9 mouse cellular contexts compared by ENCODE assay signal in the genomic region with DNA sequence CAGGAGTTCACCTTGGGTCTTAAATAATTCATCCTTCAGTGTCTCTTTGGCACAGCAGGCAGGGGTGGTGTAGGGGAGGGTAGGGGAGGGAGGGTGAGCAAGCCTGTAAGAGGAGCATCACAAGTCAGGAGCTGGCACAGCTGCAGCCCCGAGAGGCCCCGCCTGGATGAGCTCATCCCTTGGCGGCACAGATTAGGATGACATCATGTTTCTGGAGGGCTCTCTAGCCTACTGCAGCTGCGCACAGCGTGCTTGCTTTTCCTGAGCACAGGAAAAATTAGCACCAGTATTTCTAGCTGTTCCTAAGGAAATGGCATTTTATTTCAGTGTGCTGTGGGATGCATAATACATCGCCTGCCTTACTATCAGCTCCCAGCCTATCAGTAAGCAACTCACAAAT.
DNase-seq lines count a peak whose midpoint lies in the region; ATAC-seq lines count a peak whose summit lies in the region.
"Had no signal": no experiment of that assay in that cellular context is flagged by ENCODE, and none has a peak within 500 bp of the region (broad histone marks: within the 10 kb centered on the region; RNA-seq: fewer than 3 reads in every experiment).

No protein-coding gene starts in this region.

- H3K4me2 ChIP-seq in heart, embryonic 12.5 days, result no peak overlapping the region; the same call in 1 of the 2 replicates
- peak overlapping the region; percentile 27; the same call in 1 of the 2 replicates for H3K4me2 ChIP-seq in kidney, embryonic 15.5 days
- no peak overlapping the region for H3K4me2 ChIP-seq in limb, embryonic 15.5 days
- peak overlapping the region; percentile 29 for H3K4me2 ChIP-seq in midbrain, embryonic 16.5 days (ENCODE audit: low read length)

- WGBS in forebrain, embryonic 10.5 days, result 19% methylated on average over 6 of the region's 6 CpGs
- WGBS in heart, embryonic 12.5 days, result 7% methylated on average over 6 of the region's 6 CpGs
- WGBS in kidney, embryonic 15.5 days, result 12% methylated on average over 6 of the region's 6 CpGs
- whole genome bisulfite sequencing in limb, embryonic 15.5 days, result 13% methylated on average over 6 of the region's 6 CpGs
- WGBS in midbrain, embryonic 16.5 days, result 5% methylated on average over 6 of the region's 6 CpGs

- no peaks in the 10 kb centered on the region for H3K36me3 ChIP-seq in forebrain, embryonic 10.5 days (replicated peaks)
- H3K36me3 ChIP-seq in heart, embryonic 12.5 days, result no peaks in the 10 kb centered on the region
- no peaks in the 10 kb centered on the region for H3K36me3 ChIP-seq in kidney, embryonic 15.5 days
- H3K36me3 ChIP-seq in limb, embryonic 15.5 days, result no peaks in the 10 kb centered on the region
- H3K36me3 ChIP-seq in midbrain, embryonic 16.5 days (ENCODE audit: control insufficient read depth, insufficient read depth, low read length), result no peaks in the 10 kb centered on the region
- H3K36me3 ChIP-seq: G1E had no signal

- H3K27ac ChIP-seq in forebrain, embryonic 10.5 days, result peak overlapping the region; percentile 65
- peak overlapping the region; percentile 94 for H3K27ac ChIP-seq in heart, embryonic 12.5 days (ENCODE audit: poor library complexity, severe bottlenecking)
- H3K27ac ChIP-seq in kidney, embryonic 15.5 days, result peak overlapping the region; percentile 0; the same call in 1 of the 2 replicates
- peak overlapping the region; percentile 75 for H3K27ac ChIP-seq in limb, embryonic 15.5 days
- peak overlapping the region; percentile 79 for H3K27ac ChIP-seq in midbrain, embryonic 16.5 days (ENCODE audit: low read length)

- no peak overlapping the region for H3K4me3 ChIP-seq in forebrain, embryonic 10.5 days
- no peak overlapping the region for H3K4me3 ChIP-seq in heart, embryonic 12.5 days
- no peak overlapping the region for H3K4me3 ChIP-seq in kidney, embryonic 15.5 days (replicated peaks)
- H3K4me3 ChIP-seq in limb, embryonic 15.5 days, result no peak overlapping the region
- H3K4me3 ChIP-seq in midbrain, embryonic 16.5 days (ENCODE audit: low read depth, low read length), result no peak overlapping the region

- peaks cover 34% of the 10 kb centered on the region for H3K4me1 ChIP-seq in forebrain, embryonic 10.5 days
- peaks cover 74% of the 10 kb centered on the region for H3K4me1 ChIP-seq in heart, embryonic 12.5 days (replicated peaks)
- H3K4me1 ChIP-seq in kidney, embryonic 15.5 days, result peaks cover 35% of the 10 kb centered on the region
- peaks cover 35% of the 10 kb centered on the region for H3K4me1 ChIP-seq in limb, embryonic 15.5 days
- peaks cover 21% of the 10 kb centered on the region for H3K4me1 ChIP-seq in midbrain, embryonic 16.5 days (ENCODE audit: control insufficient read depth, insufficient read depth, low read length)

- H3K9ac ChIP-seq in heart, embryonic 12.5 days, result 0 out of 2 replicates have a peak overlapping the region, but pooled peaks have one; percentile 30
- H3K9ac ChIP-seq in kidney, embryonic 15.5 days, result no peak overlapping the region
- H3K9ac ChIP-seq in limb, embryonic 15.5 days, result no peak overlapping the region
- H3K9ac ChIP-seq in midbrain, embryonic 16.5 days (ENCODE audit: low read depth, low read length), result no peak overlapping the region

- DNase-seq in 3T3-L1 (ENCODE audit: low read depth, low spot score), result peak; percentile 78
- peak; percentile 89 for DNase-seq in brain, embryonic 18.5 days (ENCODE audit: low read depth, low spot score)
- peak; percentile 66 for DNase-seq in forebrain, embryonic 10.5 days (ENCODE audit: extremely low spot score, low spot score)
- DNase-seq in testis, postnatal 14 days (ENCODE audit: low spot score), result peak; percentile 77

- ATAC-seq in heart, embryonic 12.5 days (ENCODE audit: insufficient number of reproducible peaks, low FRiP score), result peak; percentile 93
- ATAC-seq in kidney, embryonic 15.5 days (replicated peaks; ENCODE audit: low FRiP score), result peak; percentile 91
- ATAC-seq in limb, embryonic 15.5 days (ENCODE audit: insufficient number of reproducible peaks, low FRiP score, low TSS enrichment, low read depth), result peak; percentile 96
- ATAC-seq in midbrain, embryonic 16.5 days, result peak; percentile 98

- H3K27me3 ChIP-seq in forebrain, embryonic 10.5 days (ENCODE audit: poor library complexity, severe bottlenecking), result no peaks in the 10 kb centered on the region
- no peaks in the 10 kb centered on the region for H3K27me3 ChIP-seq in heart, embryonic 12.5 days (replicated peaks)
- no peaks in the 10 kb centered on the region for H3K27me3 ChIP-seq in kidney, embryonic 15.5 days
- no peaks in the 10 kb centered on the region for H3K27me3 ChIP-seq in limb, embryonic 15.5 days
- no peaks in the 10 kb centered on the region for H3K27me3 ChIP-seq in midbrain, embryonic 16.5 days (ENCODE audit: control insufficient read depth, insufficient read depth, low read depth, low read length)

- no peaks in the 10 kb centered on the region for H3K9me3 ChIP-seq in forebrain, embryonic 10.5 days
- H3K9me3 ChIP-seq in heart, embryonic 12.5 days (replicated peaks), result no peaks in the 10 kb centered on the region
- no peaks in the 10 kb centered on the region for H3K9me3 ChIP-seq in kidney, embryonic 15.5 days (replicated peaks)
- no peaks in the 10 kb centered on the region for H3K9me3 ChIP-seq in limb, embryonic 15.5 days
- H3K9me3 ChIP-seq in midbrain, embryonic 16.5 days (replicated peaks; ENCODE audit: control insufficient read depth, low read length, poor library complexity, severe bottlenecking), result no peaks in the 10 kb centered on the region
- H3K9me3 ChIP-seq: G1E had no signal

Comparison
In these comparisons a context has a peak if more than half of its experiments do, and no peak if none do; other contexts are left out.
1. H3K27ac ChIP-seq: peak in every context shown above with its lines; median percentile 94 in heart, embryonic 12.5 days; 79 in midbrain, embryonic 16.5 days; 75 in limb, embryonic 15.5 days; 65 in forebrain, embryonic 10.5 days; 0 in kidney, embryonic 15.5 days.
2. H3K4me2 ChIP-seq: peak in kidney, embryonic 15.5 days (single experiment) and midbrain, embryonic 16.5 days (single experiment); none in heart, embryonic 12.5 days (single experiment) and limb, embryonic 15.5 days (single experiment).
3. Peak in every context shown above with its lines, with median percentiles within 50 percentile points of each other: DNase-seq and ATAC-seq.